Mouse (Mus musculus): ENCODE measurements around the gene Gse1.
"Not testable (repeated sequence)": the region's sequence is repeated elsewhere in the genome, so short reads cannot be mapped to it uniquely, and the experiment has no call there.

Gse1 gene

DNA sequence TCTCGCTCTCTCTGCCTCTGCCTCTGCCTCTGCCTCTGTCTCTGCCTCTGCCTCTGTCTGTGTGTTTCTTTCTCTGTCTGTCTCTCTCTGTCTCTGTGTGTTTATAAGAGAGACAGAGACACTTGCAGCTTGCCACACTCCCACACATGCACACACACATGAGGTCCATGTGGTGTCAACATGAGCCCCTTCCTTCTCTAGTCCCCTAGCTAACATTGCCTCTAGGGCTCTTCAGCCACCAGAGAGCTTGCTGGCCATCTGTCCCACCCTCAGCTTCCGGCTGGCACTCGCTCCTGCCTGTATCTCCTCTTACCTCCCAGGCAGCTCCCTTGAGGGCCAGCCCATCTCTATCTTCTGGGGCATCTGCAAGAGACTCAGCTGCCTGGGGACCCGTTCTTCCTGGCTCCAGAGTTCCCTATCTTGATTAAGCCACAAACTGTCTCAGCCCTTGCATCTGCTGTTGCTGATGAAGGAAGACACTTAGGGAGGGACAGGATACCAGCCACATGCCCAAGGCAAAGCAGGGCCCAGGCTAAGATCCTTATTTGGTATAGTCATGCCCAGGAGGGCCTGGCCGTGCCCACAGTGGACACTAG lies 97.0 kb downstream of the Gse1 start:
- no peak for DNase-seq (ENCODE audit: low read depth, low spot score)

DNA sequence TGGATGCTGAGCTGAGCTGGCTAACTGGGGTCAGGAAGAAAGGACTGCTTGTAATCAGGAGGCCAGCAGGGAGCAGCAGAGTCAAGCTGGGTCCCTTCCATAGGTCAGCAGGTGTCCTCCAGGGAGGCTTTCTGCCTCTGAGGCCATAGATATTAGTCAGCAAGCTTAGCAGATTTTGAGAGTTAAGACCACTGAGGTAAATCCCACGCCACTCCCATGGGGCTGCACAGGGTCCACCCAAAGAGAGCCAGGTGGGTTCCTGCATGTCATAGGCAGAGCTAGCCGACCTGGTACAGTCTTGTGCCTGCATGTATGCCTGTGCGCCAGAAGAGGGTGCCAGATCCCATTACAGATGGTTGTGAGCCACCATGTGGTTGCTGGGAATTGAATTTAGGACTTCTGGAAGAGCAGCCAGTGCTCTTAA lies 98.9 kb downstream of the Gse1 start:
- DNase-seq (ENCODE audit: low read depth, low spot score), result peak; percentile 76

DNA sequence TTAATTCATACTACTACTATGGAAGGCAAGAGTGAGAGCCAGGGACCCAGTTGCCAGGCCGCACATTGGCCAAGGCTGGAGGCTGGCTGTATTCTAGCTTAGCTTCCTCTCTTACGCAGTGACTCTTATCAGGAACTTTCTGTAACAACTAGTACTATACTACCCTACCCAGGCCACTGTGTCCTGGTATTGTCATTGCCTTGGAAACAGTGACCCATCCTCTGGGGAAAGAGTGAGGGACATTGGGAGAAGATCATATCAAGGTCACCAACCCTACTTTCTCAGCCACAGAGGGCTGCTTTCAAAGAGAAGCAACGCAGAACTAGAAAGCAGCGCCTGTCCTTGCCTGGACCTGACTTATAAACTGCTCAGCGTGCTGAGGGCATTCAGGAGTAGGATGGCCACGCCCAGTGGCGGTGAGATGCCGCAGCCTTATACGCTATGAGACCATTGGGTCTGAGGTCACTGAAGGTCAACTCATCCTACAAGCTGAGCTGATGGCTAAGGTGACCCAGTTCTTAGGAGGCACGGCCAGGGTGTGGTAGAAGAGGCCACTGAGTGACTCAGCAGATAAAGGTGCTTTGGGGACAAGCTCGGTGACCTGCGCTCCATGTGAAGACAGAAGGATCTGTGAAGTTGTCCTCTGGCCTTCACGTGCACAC lies 100.2 kb downstream of the Gse1 start:
- DNase-seq (ENCODE audit: low read depth, low spot score), result no peak

DNA sequence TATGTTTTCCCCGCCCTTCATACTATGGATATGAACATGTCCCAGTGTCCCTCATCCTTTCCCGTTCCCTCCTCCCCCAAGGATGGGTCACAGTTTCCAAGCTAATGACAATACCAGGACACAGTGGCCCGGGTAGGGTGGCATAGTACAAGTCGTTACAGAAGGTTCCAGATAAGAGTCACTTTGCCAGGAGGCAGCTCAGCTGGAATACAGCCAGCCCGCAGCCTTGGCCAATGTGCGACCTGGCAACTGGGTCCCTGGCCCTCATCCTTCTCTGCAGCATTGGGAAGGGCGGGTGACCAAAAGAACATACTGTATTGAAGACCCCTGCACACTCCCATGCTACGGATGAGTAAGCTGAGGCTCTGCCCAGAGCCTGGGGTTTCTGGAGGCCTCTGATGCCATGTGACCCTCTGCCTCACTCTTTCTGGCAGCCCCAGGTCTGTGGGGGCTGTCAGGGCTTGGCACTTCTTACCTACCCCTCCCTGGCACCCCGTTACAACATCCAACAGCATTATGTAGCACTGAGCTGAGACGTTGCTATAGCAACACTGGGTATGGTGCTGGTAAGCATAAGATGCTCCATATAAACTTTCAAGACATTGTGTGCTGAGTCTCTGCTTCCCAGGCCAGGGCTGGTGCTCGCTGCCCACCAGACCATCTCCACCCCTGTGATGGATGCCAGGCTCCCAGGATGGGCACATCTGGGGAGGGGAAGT lies 100.9 kb downstream of the Gse1 start:
- no peak for DNase-seq (ENCODE audit: low read depth, low spot score)

DNA sequence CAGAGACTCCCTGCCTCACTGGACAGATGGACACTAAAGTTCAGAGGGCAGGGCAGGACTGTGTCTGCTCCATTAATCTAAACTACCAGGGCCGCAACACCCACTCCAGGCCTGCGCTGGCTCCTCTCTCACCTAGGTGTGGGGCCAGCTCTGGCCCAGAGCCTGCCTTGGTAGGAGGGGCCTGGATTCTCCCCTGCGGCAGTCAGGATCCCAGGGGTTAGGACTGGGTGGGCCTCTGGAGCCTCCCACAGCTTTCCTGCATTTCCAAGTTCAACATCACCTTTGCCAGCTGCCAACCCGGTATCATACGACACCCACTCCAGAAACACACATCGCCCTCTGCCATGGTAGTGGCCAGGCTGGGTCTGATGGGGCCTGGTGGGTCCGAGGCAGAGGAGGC lies 102.8 kb downstream of the Gse1 start:
- no peak for DNase-seq (ENCODE audit: low read depth, low spot score)

DNA sequence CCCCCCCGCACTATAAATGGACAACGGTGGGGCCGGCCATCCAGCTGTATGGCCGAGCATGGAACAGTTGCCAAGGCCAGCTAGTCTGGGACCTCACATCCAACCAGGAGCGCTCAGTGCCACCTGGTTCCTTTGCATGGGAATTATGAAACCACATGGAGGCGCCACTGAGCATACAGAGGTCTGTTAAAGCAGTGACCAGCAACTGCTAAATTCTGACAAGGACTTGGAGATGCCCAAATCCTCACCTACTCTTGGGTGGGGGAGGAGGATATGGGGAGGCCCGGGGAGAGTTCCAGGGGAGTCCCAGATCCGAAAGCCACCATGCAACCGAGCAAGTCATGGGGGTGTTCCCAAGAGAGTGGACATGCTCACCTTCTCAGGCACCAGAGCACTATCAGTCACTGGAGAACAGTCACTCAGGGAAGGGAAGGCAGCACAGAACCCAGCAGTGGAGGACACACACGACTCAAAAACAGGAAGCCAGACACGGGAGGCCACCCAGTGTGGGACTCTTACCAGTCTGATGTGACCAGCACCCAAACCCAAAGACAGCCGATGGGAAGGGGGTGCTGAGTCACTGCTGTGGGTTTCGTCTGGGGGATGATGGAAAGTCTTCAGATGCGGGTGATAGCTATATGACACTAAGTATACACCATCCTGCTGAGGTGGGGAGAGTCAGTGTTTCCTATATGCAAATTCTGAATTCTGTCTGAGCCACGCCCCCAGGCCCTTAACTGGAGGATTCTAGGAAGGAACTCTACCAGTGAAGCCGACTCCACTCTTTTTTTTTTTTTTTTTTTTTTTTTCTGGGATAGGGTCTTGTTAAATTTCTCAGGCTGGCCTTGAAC lies 104.3 kb downstream of the Gse1 start:
- DNase-seq (ENCODE audit: low read depth, low spot score), result no peak

DNA sequence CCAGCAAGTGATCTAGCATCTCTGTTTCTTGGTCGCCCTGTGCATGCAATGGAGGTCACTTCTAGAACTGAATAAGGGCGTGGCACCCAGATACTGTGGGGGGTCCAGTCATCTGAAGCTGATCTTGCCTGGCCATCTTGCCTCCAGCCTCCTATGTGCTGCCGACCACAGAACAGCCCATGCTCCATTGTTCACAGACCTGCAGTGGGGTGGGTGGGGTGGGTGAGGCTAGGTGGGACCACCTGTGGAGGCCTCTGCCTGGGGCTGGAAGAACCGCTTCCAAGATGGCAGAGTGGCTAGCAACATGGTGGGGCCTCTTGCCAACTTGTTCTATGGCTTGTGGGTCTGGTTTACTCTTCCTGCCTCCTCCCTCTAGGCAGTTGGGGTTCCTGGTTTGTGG lies 105.4 kb downstream of the Gse1 start:
- DNase-seq (ENCODE audit: low read depth, low spot score), result no peak

DNA sequence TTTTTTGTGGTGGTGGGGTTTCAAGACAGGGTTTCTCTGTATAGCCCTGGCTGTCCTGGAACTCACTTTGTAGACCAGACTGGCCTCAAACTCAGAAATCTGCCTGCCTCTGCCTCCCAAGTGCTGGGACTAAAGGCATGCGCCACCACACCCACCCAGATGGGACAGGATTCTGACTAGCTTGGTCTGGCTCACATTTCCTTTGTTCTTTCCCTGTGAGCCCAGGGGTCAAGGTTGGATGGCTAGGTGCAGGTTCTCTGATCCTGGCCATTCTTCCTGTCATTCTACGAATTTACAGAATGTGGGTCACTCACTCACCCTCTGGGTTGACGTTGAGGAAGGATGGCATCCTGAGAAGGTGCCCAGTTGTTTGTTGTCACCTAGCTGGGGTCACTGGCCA lies 106.0 kb downstream of the Gse1 start:
- DNase-seq (ENCODE audit: low read depth, low spot score), result not testable (repeated sequence)

DNA sequence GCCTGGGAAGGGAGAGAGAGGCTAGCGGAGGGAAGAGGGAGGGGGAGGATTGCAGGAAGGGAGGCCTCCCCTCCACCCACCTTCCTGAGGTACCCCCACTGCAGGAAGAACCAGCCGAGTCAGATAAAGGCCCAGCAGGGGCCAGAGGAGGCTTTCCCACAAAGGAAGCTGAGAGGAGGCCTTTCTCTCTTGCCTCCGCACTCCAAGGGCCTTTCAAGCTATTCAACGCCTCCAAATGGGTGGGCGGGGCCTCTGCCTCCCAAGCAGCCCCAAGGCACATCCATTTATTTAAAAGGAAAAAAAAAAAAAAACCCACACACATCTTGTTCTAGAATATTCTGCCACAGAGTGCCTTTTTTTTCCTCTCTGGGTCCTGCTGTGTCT lies 106.6 kb downstream of the Gse1 start:
- DNase-seq (ENCODE audit: low read depth, low spot score), result no peak

DNA sequence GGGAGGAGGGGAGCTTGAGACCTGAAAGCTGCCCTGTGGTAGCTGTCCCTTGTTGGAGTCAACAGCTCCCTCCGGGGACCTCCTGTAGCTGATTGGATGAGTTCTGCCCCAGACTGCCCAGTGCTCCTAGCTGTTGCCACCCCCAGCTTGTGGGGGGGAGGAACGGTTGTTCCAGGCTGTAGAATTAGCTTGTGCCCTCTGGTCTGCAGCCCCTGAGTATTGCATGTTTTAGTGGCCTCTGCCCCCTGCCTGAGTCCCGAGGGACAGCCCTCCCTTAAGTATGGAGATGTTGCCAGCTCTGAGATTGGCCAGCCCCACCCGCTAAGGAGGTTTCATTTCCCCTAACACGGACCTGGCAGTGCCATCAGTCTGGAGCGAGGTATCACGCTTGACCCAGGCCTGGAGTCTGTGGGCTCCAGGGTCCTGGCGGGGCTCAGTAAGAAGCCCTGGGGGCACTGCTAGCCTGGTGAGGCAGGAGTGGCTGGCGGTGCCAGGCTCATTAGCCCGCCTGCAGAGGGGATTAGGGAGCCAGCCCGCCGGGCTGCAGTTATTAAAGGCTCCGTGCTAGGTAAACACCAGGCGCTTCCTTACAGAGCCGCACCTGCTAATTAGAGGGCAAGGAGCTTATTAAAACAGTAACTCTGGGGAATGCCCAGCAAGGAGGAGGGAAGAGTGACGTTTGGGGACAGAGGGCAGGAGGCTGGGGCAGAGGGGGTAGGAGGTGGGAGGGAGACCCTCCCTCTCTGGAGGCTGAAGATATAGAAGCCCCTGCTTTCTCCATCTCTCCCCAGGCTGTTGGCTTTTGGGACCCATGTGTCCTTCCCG lies 107.2 kb downstream of the Gse1 start:
- peak; percentile 79 for DNase-seq (ENCODE audit: low read depth, low spot score)

DNA sequence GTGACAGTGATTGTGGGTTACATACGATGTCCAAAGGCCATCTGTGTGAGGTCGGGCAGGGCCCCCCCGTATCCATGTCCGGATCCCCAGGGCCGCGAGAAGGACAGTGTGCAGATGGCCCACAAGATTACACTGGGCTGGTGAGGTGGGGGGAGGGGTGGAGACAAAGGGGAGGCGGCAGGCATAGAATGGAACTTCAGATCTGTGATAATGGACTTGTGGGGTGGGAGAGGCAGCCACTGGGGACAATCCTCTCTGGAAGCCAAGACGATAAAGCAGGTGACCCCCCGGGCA lies 107.8 kb downstream of the Gse1 start:
- peak; percentile 69 for DNase-seq (ENCODE audit: low read depth, low spot score)

DNA sequence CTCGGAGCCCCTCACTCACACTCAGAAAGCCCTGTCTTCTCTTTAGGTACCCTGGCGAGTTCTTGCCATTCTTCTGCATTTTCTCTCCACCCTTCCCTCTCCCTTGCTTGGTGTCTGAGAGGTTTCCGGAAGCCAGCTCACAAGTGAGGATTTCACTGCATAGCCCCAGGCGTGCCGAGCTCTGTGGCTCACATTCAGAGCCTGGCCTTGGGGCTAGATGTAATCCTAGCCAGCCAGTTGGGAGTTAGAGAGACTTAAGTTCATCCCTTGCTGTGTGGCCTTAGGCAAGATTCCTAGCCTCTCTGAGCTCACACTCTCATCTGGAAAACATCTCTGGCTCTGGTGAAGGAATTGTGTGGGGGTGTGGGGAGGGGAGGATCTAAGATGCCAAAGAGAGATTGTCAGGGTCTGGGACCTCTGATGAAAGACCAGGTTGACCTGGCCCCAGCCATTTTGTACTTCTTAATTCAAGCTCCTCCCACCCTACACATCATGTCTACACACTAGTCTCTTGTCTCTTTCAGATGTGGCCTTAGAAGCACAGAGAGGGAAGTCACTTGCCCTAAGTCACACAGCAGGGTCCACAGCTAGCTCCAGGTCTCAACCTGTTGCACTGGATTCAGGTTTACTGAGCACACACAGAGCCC lies 108.8 kb downstream of the Gse1 start:
- DNase-seq (ENCODE audit: low read depth, low spot score), result no peak

DNA sequence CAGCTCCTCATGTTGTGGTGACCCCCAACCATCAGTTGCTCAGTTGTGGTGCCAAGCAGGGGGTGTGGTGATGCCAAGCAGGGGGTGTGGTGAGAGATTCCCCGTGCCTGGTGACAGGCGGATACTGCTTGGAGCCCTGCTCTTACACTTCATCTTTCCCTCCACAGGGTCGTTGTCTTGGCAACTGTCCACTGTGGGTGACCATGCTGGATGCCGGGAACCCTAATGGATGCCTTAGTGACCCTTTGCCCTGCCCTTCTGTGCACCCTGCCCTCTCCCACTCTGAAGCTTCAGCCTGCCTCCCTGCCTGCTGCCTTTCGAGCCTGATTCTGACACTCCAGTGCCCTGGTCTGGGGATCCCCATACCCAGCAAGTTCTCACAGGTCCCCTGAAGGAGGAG lies 109.4 kb downstream of the Gse1 start:
- DNase-seq (ENCODE audit: low read depth, low spot score), result no peak

DNA sequence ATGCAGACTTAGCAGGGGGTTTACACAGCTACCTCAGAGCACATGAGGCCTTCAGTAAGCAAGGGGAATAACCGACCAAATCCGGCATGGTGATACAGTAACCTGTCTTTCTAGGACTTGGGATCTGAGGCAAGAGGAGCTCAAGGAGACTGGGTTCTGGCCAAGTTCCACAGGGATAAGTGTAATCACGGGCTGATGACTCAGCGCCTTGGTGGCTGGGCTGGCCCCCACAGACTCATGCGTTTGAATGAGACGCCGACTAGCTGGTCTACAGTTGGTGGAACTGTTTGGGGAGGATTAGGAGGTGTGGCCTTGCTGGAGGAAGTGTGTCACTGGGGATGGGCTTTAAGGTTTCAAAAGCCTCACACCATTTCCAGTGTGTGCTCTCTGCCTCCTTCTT lies 110.4 kb downstream of the Gse1 start:
- no peak for DNase-seq (ENCODE audit: low read depth, low spot score)

DNA sequence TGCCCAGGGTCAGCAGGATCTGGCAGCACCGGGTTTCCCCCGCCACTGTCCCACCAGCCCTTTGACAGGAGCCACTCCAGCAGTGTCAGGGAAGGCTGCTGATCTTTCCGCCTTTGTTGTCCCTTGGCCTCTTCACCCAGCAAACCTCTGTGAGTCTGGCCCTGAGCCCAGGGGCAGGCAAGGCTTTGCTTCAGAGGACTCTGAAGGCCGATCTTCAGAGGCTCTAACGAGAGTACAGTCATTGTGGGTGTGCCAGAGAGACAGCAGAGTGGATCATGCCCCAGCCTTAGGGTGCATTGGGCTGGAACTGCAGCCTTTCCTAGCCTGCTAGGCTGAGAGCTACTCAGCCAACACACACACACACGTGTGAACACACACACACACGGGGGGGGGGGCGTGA lies 111.5 kb downstream of the Gse1 start:
- DNase-seq (ENCODE audit: low read depth, low spot score), result no peak

DNA sequence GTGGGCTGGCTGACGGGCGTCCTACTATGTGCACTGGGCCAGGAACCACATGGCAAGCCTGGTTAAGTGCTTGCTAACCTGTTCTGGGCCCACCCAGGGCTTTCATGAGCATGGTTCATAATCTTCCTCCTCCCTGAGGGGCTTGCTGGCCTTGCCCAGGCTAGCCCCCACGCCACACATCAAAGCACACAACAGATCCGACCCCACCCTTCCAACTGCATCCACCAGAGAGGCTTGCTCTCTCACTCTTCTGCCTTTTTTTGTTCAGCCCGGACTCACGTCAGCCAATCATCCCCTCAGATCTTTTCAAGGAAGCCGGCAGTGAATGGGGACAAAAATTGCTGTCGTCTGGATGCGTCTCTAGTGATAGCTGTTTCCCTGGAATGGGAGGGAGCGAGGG lies 112.9 kb downstream of the Gse1 start:
- no peak for DNase-seq (ENCODE audit: low read depth, low spot score)

DNA sequence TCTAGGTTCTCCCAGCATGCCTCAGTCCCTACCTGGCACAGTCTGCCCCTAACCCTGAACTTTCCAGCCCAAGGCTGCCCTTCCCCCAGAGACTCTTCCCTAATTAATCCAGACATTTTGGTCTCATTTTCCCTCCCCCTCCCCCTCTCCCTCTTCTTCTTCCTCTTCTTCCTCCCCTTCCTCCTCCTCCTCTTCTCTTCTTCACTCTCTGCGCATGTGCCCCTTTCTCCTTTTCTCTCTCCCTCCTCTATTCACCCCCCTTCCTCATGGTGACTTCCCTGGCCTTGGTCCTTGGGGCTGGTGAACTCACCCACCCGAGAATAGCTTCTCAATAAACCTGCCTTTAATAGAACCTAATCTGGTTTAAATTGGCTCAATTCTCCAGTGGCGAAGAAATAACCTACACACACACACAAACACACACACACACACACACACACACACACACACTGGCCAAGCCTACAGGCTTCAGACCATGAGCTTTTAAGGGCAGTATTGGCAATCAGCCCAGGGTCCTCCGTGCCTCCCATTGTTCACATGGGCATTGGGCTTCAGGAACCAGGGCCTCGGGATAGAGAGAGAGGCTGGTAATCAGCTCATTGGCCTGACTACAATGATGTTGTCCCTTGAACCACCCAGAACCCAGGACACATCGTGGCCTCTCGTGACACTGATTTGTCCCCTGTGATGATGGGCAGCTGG lies 114.7 kb downstream of the Gse1 start:
- no peak for DNase-seq (ENCODE audit: low read depth, low spot score)

DNA sequence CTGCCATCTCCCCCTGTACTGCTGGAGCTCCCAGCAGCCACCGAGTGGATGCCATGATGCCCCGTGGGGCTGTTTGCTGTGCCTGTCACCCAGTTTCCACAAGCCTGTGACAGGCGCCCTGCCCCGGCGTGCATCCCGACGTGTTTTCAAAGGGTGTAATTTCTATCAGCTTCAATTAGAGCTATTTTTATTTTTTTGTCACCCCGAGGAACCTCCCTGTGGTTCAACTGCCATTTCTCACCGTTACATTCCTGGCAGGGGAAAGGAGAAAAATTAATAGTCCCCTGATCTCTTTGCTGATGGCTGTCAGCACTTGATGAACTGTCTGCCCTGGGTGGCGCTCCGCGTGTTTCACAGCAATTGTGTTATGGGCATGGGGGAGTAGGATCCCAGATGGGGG lies 115.3 kb downstream of the Gse1 start:
- DNase-seq (ENCODE audit: low read depth, low spot score), result no peak

DNA sequence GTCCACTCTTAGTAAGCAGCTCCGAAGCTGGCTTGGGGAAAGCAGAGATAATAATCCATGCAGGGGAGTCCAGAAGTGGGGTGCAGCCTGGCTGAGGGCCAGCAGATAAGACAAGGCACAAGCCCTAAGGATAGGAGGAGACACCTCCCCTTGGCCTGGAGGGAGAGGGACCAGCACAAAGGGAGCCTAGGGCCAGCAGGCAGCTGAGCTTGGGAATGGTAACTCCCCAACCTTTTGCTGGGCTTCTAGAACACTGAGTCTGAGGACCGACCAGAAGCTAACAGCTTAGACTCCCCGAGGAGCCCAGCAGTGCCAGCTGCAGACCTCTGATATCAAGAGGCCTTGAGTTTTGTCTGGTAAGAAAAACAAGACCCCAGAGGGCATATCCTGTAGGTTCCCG lies 115.9 kb downstream of the Gse1 start:
- DNase-seq (ENCODE audit: low read depth, low spot score), result no peak

DNA sequence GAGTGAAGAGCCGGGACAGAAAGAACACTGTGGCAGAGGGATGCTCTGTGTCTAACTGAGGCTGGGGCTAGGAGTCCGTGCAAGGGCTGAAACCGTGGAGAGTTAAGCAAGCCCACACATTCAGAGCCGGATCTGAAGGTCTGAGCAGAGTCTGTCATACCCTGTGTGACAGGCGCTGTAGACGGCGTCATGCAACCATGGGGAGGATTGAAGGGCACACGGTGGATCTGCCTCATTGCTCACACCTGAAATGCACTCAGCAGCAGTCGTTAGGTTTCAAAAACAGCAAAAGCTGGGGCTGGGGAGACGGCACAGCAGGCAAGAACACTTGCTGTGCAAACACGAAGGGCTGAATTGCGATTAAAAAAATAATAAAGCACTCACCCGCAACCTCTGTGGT lies 116.3 kb downstream of the Gse1 start:
- no peak for DNase-seq (ENCODE audit: low read depth, low spot score)

Data from retina, adult 2 months (tissue).